ENCODE assay signal across 42 mouse cellular contexts in the genomic region with DNA sequence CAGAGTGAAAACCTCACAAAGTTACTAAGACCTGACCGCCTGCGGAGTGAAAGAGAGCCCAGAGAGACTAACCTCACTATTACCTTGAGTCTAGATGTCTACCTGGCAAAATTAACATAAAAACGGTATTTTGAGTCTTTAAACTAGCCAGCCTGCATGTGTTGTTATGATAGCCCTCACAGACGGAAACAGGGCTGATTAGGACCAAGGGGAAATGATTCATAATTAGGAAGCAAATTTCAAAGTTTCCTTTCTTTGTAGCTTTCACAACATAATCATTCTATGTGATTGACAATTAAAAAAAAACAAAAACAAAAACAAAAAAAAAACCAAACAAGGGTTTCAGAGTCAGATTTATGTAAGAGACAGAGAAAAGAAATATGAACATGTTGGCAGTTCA. TPM values are rescaled to one million over a fixed set of nuclear protein-coding genes. Genes with fewer than 3 reads are reported as not detected.
"Had no signal": no experiment of that assay in that cellular context is flagged by ENCODE, and none has a peak within 500 bp of the region (broad histone marks: within the 10 kb centered on the region; RNA-seq: fewer than 3 reads in every experiment).

No protein-coding gene starts in this region.

- H3K9ac ChIP-seq: heart, embryonic 12.5 days; heart, embryonic 13.5 days; heart, embryonic 15.5 days; hindbrain, embryonic 12.5 days; hindbrain, embryonic 13.5 days; hindbrain, embryonic 14.5 days; hindbrain, embryonic 15.5 days; intestine, embryonic 15.5 days; kidney, embryonic 15.5 days had no signal

- DNase-seq: heart, postnatal 10 days; heart, postnatal 14 days; heart, postnatal 36 days; heart, postnatal 4 days; kidney, adult 11 months; kidney, adult 18-20 months; kidney, adult 2 months; kidney, adult 8-10 months; kidney, adult 9 months; kidney, postnatal 10 days; kidney, postnatal 14 days; kidney, postnatal 25 days; kidney, postnatal 36 days; kidney, postnatal 4 days; layer of hippocampus, adult 9-11 months; layer of hippocampus, postnatal 36 days had no signal

- H3K27me3 ChIP-seq: heart, embryonic 12.5 days; heart, embryonic 13.5 days; heart, embryonic 15.5 days; hindbrain, embryonic 12.5 days; hindbrain, embryonic 13.5 days; hindbrain, embryonic 15.5 days; intestine, embryonic 15.5 days; kidney, embryonic 15.5 days had no signal

- H3K36me3 ChIP-seq: heart, embryonic 12.5 days; heart, embryonic 13.5 days; heart, embryonic 15.5 days; hindbrain, embryonic 10.5 days; hindbrain, embryonic 12.5 days; hindbrain, embryonic 13.5 days; hindbrain, embryonic 15.5 days; intestine, embryonic 15.5 days; kidney, embryonic 15.5 days had no signal

- H3K4me3 ChIP-seq: heart, embryonic 12.5 days; heart, embryonic 13.5 days; heart, embryonic 15.5 days; hindbrain, embryonic 10.5 days; hindbrain, embryonic 12.5 days; hindbrain, embryonic 13.5 days; hindbrain, embryonic 15.5 days; intestine, embryonic 15.5 days; kidney, embryonic 15.5 days; layer of hippocampus, adult 2 months; left cerebral cortex, adult 2 months had no signal

- H3K4me2 ChIP-seq: heart, embryonic 11.5 days; heart, embryonic 12.5 days; heart, embryonic 13.5 days; heart, embryonic 15.5 days; hindbrain, embryonic 12.5 days; hindbrain, embryonic 13.5 days; hindbrain, embryonic 14.5 days; hindbrain, embryonic 15.5 days; intestine, embryonic 15.5 days; kidney, embryonic 15.5 days had no signal

- H3K9me3 ChIP-seq: heart, embryonic 12.5 days; heart, embryonic 13.5 days; heart, embryonic 15.5 days; hindbrain, embryonic 10.5 days; hindbrain, embryonic 12.5 days; hindbrain, embryonic 13.5 days; hindbrain, embryonic 15.5 days; intestine, embryonic 15.5 days; kidney, embryonic 15.5 days had no signal

- ATAC-seq: hindbrain, embryonic 16.5 days; hindbrain, postnatal 0 days; inflammation-experienced regulatory T-cells, adult 6 months; intestine, embryonic 15.5 days; intestine, embryonic 16.5 days; intestine, postnatal 0 days had no signal

- H3K4me1 ChIP-seq: heart, embryonic 15.5 days; hindbrain, embryonic 10.5 days; hindbrain, embryonic 12.5 days; hindbrain, embryonic 13.5 days; hindbrain, embryonic 15.5 days; intestine, embryonic 15.5 days; kidney, embryonic 15.5 days had no signal

- H3K27ac ChIP-seq: heart, embryonic 13.5 days; heart, embryonic 15.5 days; hindbrain, embryonic 10.5 days; hindbrain, embryonic 12.5 days; hindbrain, embryonic 13.5 days; hindbrain, embryonic 14.5 days; hindbrain, embryonic 15.5 days; hindbrain, postnatal 0 days; intestine, embryonic 15.5 days; kidney, embryonic 15.5 days; kidney, postnatal 0 days; layer of hippocampus, adult 2 months; left cerebral cortex, adult 2 months had no signal

RNA-seq across cellular contexts. Expression of gene B430305J03Rik, which starts 20.6 kb away (rescaled TPM):
- polyA plus RNA-seq: heart, embryonic 11.5 days; heart, embryonic 12.5 days; heart, embryonic 13.5 days; heart, embryonic 14.5 days; heart, embryonic 15.5 days; heart, embryonic 16.5 days; heart, postnatal 0 days; hindbrain, embryonic 10.5 days; hindbrain, embryonic 11.5 days; hindbrain, embryonic 12.5 days; hindbrain, embryonic 13.5 days; hindbrain, embryonic 14.5 days; hindbrain, embryonic 15.5 days; hindbrain, embryonic 16.5 days; hindbrain, postnatal 0 days; inflammation-experienced regulatory T-cells, adult 6 months; intestine, embryonic 14.5 days; intestine, embryonic 15.5 days; intestine, embryonic 16.5 days; intestine, postnatal 0 days; kidney, embryonic 14.5 days; kidney, embryonic 15.5 days; kidney, embryonic 16.5 days; kidney, postnatal 0 days had no signal
